ENCODE assay signal across 12 mouse cellular contexts in the genomic region with DNA sequence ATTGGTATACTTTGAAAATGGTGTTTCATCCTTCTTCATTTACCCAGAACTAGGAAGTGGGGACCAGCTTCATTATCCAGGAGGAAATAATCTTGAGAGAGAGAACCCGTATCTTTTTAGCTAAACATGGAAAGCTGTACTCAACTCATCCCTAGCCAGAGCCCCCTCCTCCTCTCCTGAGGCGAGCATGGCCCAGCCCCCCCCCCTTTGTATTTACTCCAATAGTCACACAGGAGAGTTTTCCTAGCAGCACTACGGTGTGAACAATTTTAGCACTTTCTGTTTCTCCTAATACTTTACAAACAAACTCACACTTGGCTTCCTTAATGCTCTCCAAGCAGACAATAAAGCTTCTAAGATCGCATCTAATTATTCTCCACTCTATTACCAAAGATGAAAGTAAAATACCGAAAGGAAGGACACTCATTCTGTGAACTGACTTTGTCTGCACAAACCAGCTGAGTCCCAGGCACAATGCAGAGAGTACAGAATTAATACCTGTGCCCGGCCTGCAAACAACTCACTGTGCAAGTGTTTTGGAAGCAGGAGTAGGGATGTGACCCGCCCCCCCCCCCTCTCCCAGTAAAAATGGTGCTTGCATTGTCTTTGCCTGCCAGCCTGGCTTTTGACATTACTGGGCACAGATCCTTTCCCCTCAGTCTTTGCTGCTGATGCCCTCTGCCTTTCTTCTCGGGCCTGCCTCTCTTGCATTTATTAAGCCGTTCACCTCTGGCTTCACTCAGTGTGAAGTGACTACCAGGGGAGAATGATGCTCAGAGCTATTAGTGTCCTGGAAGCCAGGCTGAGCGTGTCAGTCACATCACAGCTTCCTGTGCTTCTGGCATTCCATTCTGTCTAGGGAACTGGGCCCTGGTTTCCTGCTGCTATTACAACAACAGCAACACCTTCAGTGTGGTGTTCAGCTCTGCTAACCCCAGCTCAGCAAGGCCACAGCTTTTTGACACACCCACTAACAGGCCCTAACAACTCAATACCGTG.
DNase-seq lines count a peak whose midpoint lies in the region; ATAC-seq and TF ChIP-seq lines count a peak whose summit lies in the region.
"Had no signal": no experiment of that assay in that cellular context is flagged by ENCODE, and none has a peak within 500 bp of the region (broad histone marks: within the 10 kb centered on the region; RNA-seq: fewer than 3 reads in every experiment).

No protein-coding gene starts in this region.

- peak; percentile 23 for DNase-seq in left cerebral cortex, postnatal 4 days
- no peak for DNase-seq in left cerebral cortex, adult 8-10 months (ENCODE audit: low spot score in 2 of 2)
- peak; percentile 47 for DNase-seq in Muller cell, postnatal 12 days (ENCODE audit: inconsistent ontology term)
- no peak for DNase-seq in gastrocnemius, postnatal 25 days
- no peak for DNase-seq in layer of hippocampus, adult 2 months (ENCODE audit: low spot score in 2 of 2)
- no peak for DNase-seq in frontal cortex, postnatal 10 days (ENCODE audit: low spot score in 2 of 2)
- DNase-seq: cerebellum, adult 8-10 months; kidney, adult 8-10 months had no signal

- H3K27ac ChIP-seq in forebrain, embryonic 12.5 days: peak overlapping the region; percentile 50; the same call in 1 of the 2 replicates
- H3K27ac ChIP-seq in midbrain, embryonic 12.5 days (replicated peaks): peak overlapping the region; percentile 54
- H3K27ac ChIP-seq in layer of hippocampus, adult 2 months: no peak overlapping the region
- H3K27ac ChIP-seq: embryonic facial prominence, embryonic 15.5 days; liver, embryonic 14.5 days had no signal

- 0 out of 2 replicates have a peak, but pooled peaks have one; percentile 23 for ATAC-seq in forebrain, embryonic 12.5 days (ENCODE audit: low FRiP score)
- peak; percentile 12; the same call in 1 of the 2 replicates for ATAC-seq in midbrain, embryonic 12.5 days (ENCODE audit: low FRiP score, low read depth)

- no peak overlapping the region for H3K9ac ChIP-seq in forebrain, embryonic 12.5 days
- H3K9ac ChIP-seq in midbrain, embryonic 12.5 days (replicated peaks): no peak overlapping the region
- H3K9ac ChIP-seq: embryonic facial prominence, embryonic 15.5 days; liver, embryonic 14.5 days had no signal

- H3K36me3 ChIP-seq in forebrain, embryonic 12.5 days (replicated peaks): no peaks in the 10 kb centered on the region
- H3K36me3 ChIP-seq in midbrain, embryonic 12.5 days: no peaks in the 10 kb centered on the region
- H3K36me3 ChIP-seq: embryonic facial prominence, embryonic 15.5 days had no signal

- H3K4me3 ChIP-seq in forebrain, embryonic 12.5 days (replicated peaks): no peak overlapping the region
- no peak overlapping the region for H3K4me3 ChIP-seq in midbrain, embryonic 12.5 days
- no peak overlapping the region for H3K4me3 ChIP-seq in layer of hippocampus, adult 2 months
- H3K4me3 ChIP-seq: embryonic facial prominence, embryonic 15.5 days had no signal

- 20% methylated on average over 11 of the region's 11 CpGs for WGBS in forebrain, embryonic 12.5 days
- WGBS in midbrain, embryonic 12.5 days: 23% methylated on average over 11 of the region's 11 CpGs

- TF ChIP-seq CTCF in layer of hippocampus, adult 2 months (conservative IDR thresholded peaks at IDR 0.05): no peak

- H3K4me2 ChIP-seq in forebrain, embryonic 12.5 days: no peak overlapping the region
- H3K4me2 ChIP-seq in midbrain, embryonic 12.5 days (replicated peaks): peak overlapping the region; percentile 10; the same call in 1 of the 2 replicates
- H3K4me2 ChIP-seq: embryonic facial prominence, embryonic 15.5 days had no signal

- no peaks in the 10 kb centered on the region for H3K9me3 ChIP-seq in forebrain, embryonic 12.5 days
- H3K9me3 ChIP-seq in midbrain, embryonic 12.5 days: no peaks in the 10 kb centered on the region
- H3K9me3 ChIP-seq: embryonic facial prominence, embryonic 15.5 days had no signal

- H3K27me3 ChIP-seq in forebrain, embryonic 12.5 days: no peaks in the 10 kb centered on the region
- H3K27me3 ChIP-seq in midbrain, embryonic 12.5 days: no peaks in the 10 kb centered on the region
- H3K27me3 ChIP-seq: embryonic facial prominence, embryonic 15.5 days had no signal

- peaks cover 17% of the 10 kb centered on the region for H3K4me1 ChIP-seq in forebrain, embryonic 12.5 days
- peaks cover 16% of the 10 kb centered on the region for H3K4me1 ChIP-seq in midbrain, embryonic 12.5 days
- H3K4me1 ChIP-seq: embryonic facial prominence, embryonic 15.5 days had no signal

- intact Hi-C loops in left cerebral cortex, postnatal 4 days (cut with DNase I): no loop called here

Comparison
In these comparisons a context has a peak if more than half of its experiments do, and no peak if none do; other contexts are left out.
1. DNase-seq: peak in left cerebral cortex, postnatal 4 days (single experiment) and Muller cell, postnatal 12 days (single experiment); none in left cerebral cortex, adult 8-10 months (0 of 2), gastrocnemius, postnatal 25 days (single experiment), layer of hippocampus, adult 2 months (0 of 2) and frontal cortex, postnatal 10 days (0 of 2).